Mouse (Mus musculus) heart, adult 2 months (tissue): ENCODE data around the gene Lrrc8b. TPM values are rescaled to one million over a fixed set of nuclear protein-coding genes. Genes with fewer than 3 reads are reported as not detected.

Source experiments
- DNase-seq, 2 experiments: peaks; one replicate each; pipeline ENCODE4 v3.0.0; 2021
- H3K27ac ChIP-seq: fragments of 200-600 bp; 2 replicates; pipeline ENCODE4 v1.8.1; 2022
- H3K27me3 ChIP-seq: fragments of 200-500 bp; 2 replicates; pipeline ENCODE4 v1.6.1; 2012; ENCODE audit warnings: mild to moderate bottlenecking, low read length, inconsistent platforms, mixed read lengths; ENCODE audit not compliant: control insufficient read depth, insufficient read depth
- H3K36me3 ChIP-seq: fragments of 200-500 bp; 2 replicates; pipeline ENCODE4 v1.6.1; 2012; ENCODE audit warnings: low read length, inconsistent platforms; ENCODE audit not compliant: control insufficient read depth, insufficient read depth
- H3K4me1 ChIP-seq: fragments of 200-500 bp; 2 replicates; pipeline ENCODE4 v1.6.1; 2011; ENCODE audit warnings: low read length; ENCODE audit not compliant: control insufficient read depth, insufficient read depth
- H3K4me3 ChIP-seq: fragments of 200-600 bp; 2 replicates; pipeline ENCODE4 v1.8.1; 2022
- H3K79me2 ChIP-seq: fragments of 200-500 bp; replicated peaks from 2 replicates; pipeline ENCODE4 v1.6.1; 2012; ENCODE audit warnings: mild to moderate bottlenecking, inconsistent platforms, low read length, moderate library complexity, mixed read lengths; ENCODE audit not compliant: control insufficient read depth, insufficient read depth
- H3K9ac ChIP-seq: fragments of 200-500 bp; 2 replicates; pipeline ENCODE4 v1.6.1; 2012; ENCODE audit warnings: low read depth, mild to moderate bottlenecking, control low read depth, inconsistent platforms, low read length, mixed read lengths
- CTCF ChIP-seq: fragments of 200-600 bp; IDR thresholded peaks from 2 replicates; pipeline ENCODE4 v1.8.1; 2022; ENCODE audit warnings: antibody characterized with exemption, mild to moderate bottlenecking, moderate library complexity
- EP300 ChIP-seq: fragments of 200-500 bp; IDR thresholded peaks from 2 replicates; pipeline ENCODE4 v1.6.1; 2011; ENCODE audit warnings: low read depth, low read length, control low read depth; ENCODE audit not compliant: insufficient read depth
- POLR2A ChIP-seq: fragments of 200-500 bp; IDR thresholded peaks from 2 replicates; pipeline ENCODE4 v1.6.1; 2011; ENCODE audit warnings: mild to moderate bottlenecking, low read depth, low read length, control low read depth; ENCODE audit not compliant: insufficient read depth
- WGBS: fragments of 180-500 bp; shearing (Covaris S2); methylation state at CpG from one replicate; pipeline ENCODE4 v1.1.7; 2018; 5-methylcytosine and 5-hydroxymethylcytosine counted together
- intact Hi-C: fragments of 180-260 bp; cut with DNase I; formaldehyde crosslinking; loops from one replicate; pipeline ENCODE4 v1.15.1; 2025
- polyA plus RNA-seq: library from polyadenylated mRNA; depleted of rRNA; stranded (reverse); fragments of >200 nt; gene quantifications from 2 replicates; pipeline ENCODE4 v1.2.3, GENCODE M21; 2012
- total RNA-seq, 2 experiments: library from RNA; stranded (reverse); gene quantifications; 2 replicates each; pipeline ENCODE4 v1.2.3; 2021

The Lrrc8b gene
- total and polyA plus RNA-seq, 3 experiments: 2.9 to 5.0 (median 4.4) TPM

DNA sequence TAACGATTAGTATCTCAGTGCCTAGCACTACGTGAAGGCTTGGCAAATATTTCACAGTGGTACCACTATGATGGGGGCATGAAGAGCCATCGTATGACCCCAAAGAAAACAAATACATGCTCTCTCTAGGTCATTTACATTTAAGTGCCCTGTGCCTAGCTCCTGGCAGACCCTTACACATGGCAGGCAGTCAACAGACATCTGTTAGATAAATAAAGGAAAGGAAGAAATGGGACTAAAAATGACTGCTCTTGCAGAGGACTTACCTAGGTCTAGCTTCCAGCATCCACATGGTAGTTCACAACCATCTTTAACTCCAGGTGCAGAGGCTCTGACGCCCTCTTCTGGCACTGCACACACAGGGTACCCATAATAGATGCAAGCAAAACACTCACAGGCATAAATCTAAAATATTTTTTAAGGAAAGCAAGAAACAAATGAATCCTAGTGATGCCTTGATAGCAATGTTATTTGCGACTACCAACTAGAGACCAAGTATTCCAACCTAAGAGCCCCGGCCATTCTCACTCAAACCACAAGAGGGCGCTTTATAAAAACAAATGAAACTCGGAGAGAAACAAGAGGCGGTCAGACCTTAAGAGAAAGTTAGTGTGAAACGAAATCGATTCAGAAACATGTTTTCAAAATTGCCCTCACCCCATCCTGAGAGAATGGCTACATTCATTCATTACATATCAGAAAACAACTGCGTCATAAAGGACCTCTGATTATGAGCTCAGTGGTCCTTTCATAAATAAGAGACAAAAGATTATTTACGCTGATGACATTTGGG lies 15.7 kb upstream of the Lrrc8b start:
- TF ChIP-seq CTCF (peak; percentile 94), POLR2A (no peak)
- H3K79me2 ChIP-seq: no peaks in the 10 kb centered on the region
- WGBS: 29% methylated on average over 13 of the region's 13 CpGs
- no peaks in the 10 kb centered on the region for H3K4me1 ChIP-seq
- H3K27ac ChIP-seq: peak overlapping the region; percentile 2; the same call in 1 of the 2 replicates
- intact Hi-C loops: no loop called here
- H3K36me3 ChIP-seq: no peaks in the 10 kb centered on the region
- peak overlapping the region; percentile 36 for H3K4me3 ChIP-seq
- peak; percentile 55 to 66 for DNase-seq
- H3K9ac ChIP-seq: no peak overlapping the region; the same call in 1 of the 2 replicates
- H3K27me3 ChIP-seq: no peaks in the 10 kb centered on the region

GRCm38 (mm10) chr5:105400424-105401375 lies 14.9 kb upstream of the Lrrc8b start:
- Histone ChIP-seq H3K27ac (peak overlapping the region; percentile 2; the same call in 1 of the 2 replicates), H3K27me3 (no peaks in the 10 kb centered on the region), H3K4me3 (peak overlapping the region; percentile 36), H3K9ac (peak overlapping the region; percentile 5; the same call in 1 of the 2 replicates), H3K79me2 (no peaks in the 10 kb centered on the region), H3K36me3 (no peaks in the 10 kb centered on the region), H3K4me1 (no peaks in the 10 kb centered on the region)
- TF ChIP-seq CTCF: no peak
- WGBS: 46% methylated on average over 17 of the region's 17 CpGs
- intact Hi-C loops: no loop called here
- no peak for DNase-seq

DNA sequence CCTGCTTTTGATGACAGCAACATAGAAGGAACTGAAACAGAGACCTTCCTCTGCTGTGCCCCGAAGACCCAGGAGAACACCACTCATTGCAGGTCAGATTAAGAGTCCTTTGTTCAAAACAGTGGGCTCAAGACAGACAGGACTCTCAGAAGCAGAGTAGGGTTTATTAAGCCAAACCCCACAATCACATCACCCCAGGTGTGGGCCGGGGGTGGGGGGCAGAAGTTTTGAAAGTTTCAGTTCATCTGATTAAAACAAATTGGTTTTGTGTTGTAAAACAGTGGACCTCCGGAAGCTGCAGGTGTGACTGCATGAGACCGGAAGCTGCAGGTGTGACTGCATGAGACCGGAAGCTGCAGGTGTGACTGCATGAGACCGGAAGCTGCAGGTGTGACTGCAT lies 14.0 kb upstream of the Lrrc8b start:
- H3K79me2 ChIP-seq: no peaks in the 10 kb centered on the region
- intact Hi-C loops: no loop called here
- H3K36me3 ChIP-seq: no peaks in the 10 kb centered on the region
- no peaks in the 10 kb centered on the region for H3K27me3 ChIP-seq
- no peak overlapping the region for H3K4me3 ChIP-seq
- TF ChIP-seq CTCF: no peak
- no peak for TF ChIP-seq EP300
- WGBS: 93% methylated on average over 6 of the region's 6 CpGs
- no peak for DNase-seq
- H3K27ac ChIP-seq: no peak overlapping the region
- no peaks in the 10 kb centered on the region for H3K4me1 ChIP-seq
- no peak overlapping the region for H3K9ac ChIP-seq

DNA sequence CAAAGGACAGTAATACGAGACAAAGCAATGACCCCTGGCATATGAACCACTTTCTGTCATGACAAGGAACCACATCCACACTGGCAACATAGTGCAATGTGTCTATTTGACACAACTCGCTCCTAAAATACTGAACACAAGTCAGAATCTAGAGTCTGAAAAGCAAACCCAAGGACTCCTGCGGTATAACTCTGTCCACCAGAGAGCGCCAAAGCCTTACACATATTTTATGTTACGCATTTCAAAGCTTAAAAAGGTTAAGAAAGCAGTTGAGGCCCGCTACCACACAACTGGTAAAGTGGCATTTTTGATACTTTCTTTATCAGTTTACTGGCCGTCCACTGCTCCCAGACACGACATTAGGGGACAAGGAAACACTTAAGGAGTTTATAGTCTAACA lies 10.6 kb upstream of the Lrrc8b start:
- Histone ChIP-seq H3K27ac (no peak overlapping the region), H3K4me3 (no peak overlapping the region), H3K79me2 (no peaks in the 10 kb centered on the region), H3K36me3 (no peaks in the 10 kb centered on the region), H3K27me3 (no peaks in the 10 kb centered on the region), H3K9ac (no peak overlapping the region), H3K4me1 (no peaks in the 10 kb centered on the region)
- intact Hi-C loops: loop anchor here (1.0 to 5.0 kb wide), 4 partner anchors 88 to 463 kb away; partner anchors contain the start of gene Lrrc8c
- DNase-seq: peak; percentile 58 to 81
- 7% methylated on average over 8 of the region's 8 CpGs for WGBS
- no peak for TF ChIP-seq EP300
- TF ChIP-seq CTCF: peak; percentile 92
- no peak for TF ChIP-seq POLR2A

GRCm38 (mm10) chr5:105407661-105408060 lies 7.9 kb upstream of the Lrrc8b start:
- no peak for DNase-seq
- Histone ChIP-seq H3K36me3 (no peaks in the 10 kb centered on the region), H3K4me1 (no peaks in the 10 kb centered on the region), H3K27me3 (no peaks in the 10 kb centered on the region), H3K79me2 (no peaks in the 10 kb centered on the region), H3K4me3 (no peak overlapping the region), H3K27ac (no peak overlapping the region), H3K9ac (no peak overlapping the region)
- 97% methylated on average over 5 of the region's 5 CpGs for WGBS
- TF ChIP-seq POLR2A: no peak
- no peak for TF ChIP-seq EP300
- TF ChIP-seq CTCF: no peak
- intact Hi-C loops: loop anchor here (5.0 kb wide), 1 partner anchor 110 kb away; the partner anchor contains the start of gene Lrrc8c

DNA sequence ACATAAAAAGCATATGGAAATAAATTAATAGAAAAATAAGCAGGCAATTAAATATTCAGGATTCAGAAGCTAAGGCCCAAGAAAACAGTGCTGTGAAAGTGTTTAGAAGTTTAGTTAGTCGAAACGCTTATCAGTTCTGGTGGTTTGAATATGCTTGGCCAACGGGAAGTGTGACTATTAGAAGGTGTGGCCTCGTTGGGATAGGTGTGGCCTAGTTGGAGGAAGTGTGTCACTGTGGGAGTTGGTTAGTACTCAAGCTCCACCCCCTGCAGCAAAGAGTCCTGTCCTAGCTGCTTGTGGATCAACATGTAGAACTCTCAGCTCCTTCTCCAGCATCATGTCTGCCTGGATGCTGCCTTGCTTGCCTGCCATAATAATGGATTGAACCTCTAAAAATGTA lies 6.5 kb upstream of the Lrrc8b start:
- peak in 1 of 2 experiments; percentile 21 for DNase-seq
- Histone ChIP-seq H3K4me1 (no peaks in the 10 kb centered on the region), H3K27me3 (no peaks in the 10 kb centered on the region), H3K9ac (no peak overlapping the region), H3K4me3 (no peak overlapping the region), H3K79me2 (no peaks in the 10 kb centered on the region), H3K27ac (no peak overlapping the region), H3K36me3 (no peaks in the 10 kb centered on the region)
- intact Hi-C loops: loop anchor here (5.0 kb wide), 1 partner anchor 108 kb away; the partner anchor contains the start of gene Lrrc8c
- 59% methylated on average over 4 of the region's 4 CpGs for WGBS
- no peak for TF ChIP-seq POLR2A
- no peak for TF ChIP-seq EP300
- TF ChIP-seq CTCF: no peak
